Mouse (Mus musculus) MEL (cell line): ENCODE measurements around the gene Olfr1183. TPM values are rescaled to one million over a fixed set of nuclear protein-coding genes. Genes with fewer than 3 reads are reported as not detected.

Source experiments
- DNase-seq: peaks from one replicate; pipeline ENCODE4 v3.0.0; 2011; ENCODE audit warnings: low read depth, low spot score
- H3K27ac ChIP-seq: 2 replicates; pipeline ENCODE4 v1.5.1; 2012; ENCODE audit warnings: low read depth, mild to moderate bottlenecking, control low read depth, low read length, moderate library complexity; ENCODE audit not compliant: control insufficient read depth
- H3K27me3 ChIP-seq, 2 experiments: fragments of 150-350 bp in 1 of 2; sonication (generic) in 1 of 2; 2 replicates each; pipeline ENCODE4 v1.6.1; 2012; ENCODE audit warnings: low read length in 2 of 2, mild to moderate bottlenecking in 2 of 2, improper control_type of control experiment in 1 of 2, moderate library complexity in 1 of 2; ENCODE audit not compliant: insufficient read depth in 2 of 2, control insufficient read depth in 1 of 2
- H3K36me3 ChIP-seq, 2 experiments: 2 replicates each; pipeline ENCODE4 v1.6.1; 2012 to 2014; ENCODE audit warnings: low read length in 2 of 2, improper control_type of control experiment in 1 of 2, inconsistent platforms in 1 of 2, mild to moderate bottlenecking in 1 of 2; ENCODE audit not compliant: insufficient read depth in 2 of 2, control insufficient read depth in 1 of 2
- H3K4me1 ChIP-seq, 2 experiments: fragments of 150-350 bp in 1 of 2; sonication (generic) in 1 of 2; 2 replicates each; pipeline ENCODE4 v1.6.1; 2012; ENCODE audit warnings: low read length in 2 of 2, improper control_type of control experiment in 1 of 2, mild to moderate bottlenecking in 1 of 2; ENCODE audit not compliant: insufficient read depth in 2 of 2, control insufficient read depth in 1 of 2
- H3K4me3 ChIP-seq, 2 experiments: fragments of 150-350 bp in 1 of 2; sonication (generic) in 1 of 2; 2 replicates each; pipeline ENCODE4 v1.5.1; 2012; ENCODE audit warnings: low read depth in 2 of 2, low read length in 2 of 2, mild to moderate bottlenecking in 2 of 2, moderate library complexity in 2 of 2, control low read depth in 1 of 2, improper control_type of control experiment in 1 of 2; ENCODE audit not compliant: control insufficient read depth in 1 of 2, insufficient read depth in 1 of 2
- H3K79me2 ChIP-seq: 2 replicates; pipeline ENCODE4 v1.6.1; 2012; ENCODE audit warnings: mild to moderate bottlenecking, low read length, moderate library complexity; ENCODE audit not compliant: control insufficient read depth, poor library complexity, insufficient read depth
- H3K9ac ChIP-seq: 2 replicates; pipeline ENCODE4 v1.6.1; 2012; ENCODE audit warnings: low read depth, mild to moderate bottlenecking, control low read depth, low read length, moderate library complexity; ENCODE audit not compliant: control insufficient read depth, poor library complexity, severe bottlenecking
- H3K9me3 ChIP-seq: fragments of 150-350 bp; sonication (generic); replicated peaks from 2 replicates; pipeline ENCODE4 v1.6.1; 2012; ENCODE audit warnings: mild to moderate bottlenecking, low read length, improper control_type of control experiment, moderate library complexity; ENCODE audit not compliant: insufficient read depth
- BHLHE40 ChIP-seq: IDR thresholded peaks from 2 replicates; pipeline ENCODE4 v1.6.1; 2012; ENCODE audit warnings: low read depth, mild to moderate bottlenecking, inconsistent platforms, low read length, improper control_type of control experiment, borderline replicate concordance
- CHD2 ChIP-seq: IDR thresholded peaks from 2 replicates; pipeline ENCODE4 v1.6.1; 2011; ENCODE audit warnings: low read length, improper control_type of control experiment
- CTCF ChIP-seq, 3 experiments: IDR thresholded peaks in 2 of 3; conservative IDR thresholded peaks in 1 of 3; 2 replicates each; pipeline ENCODE4 v1.5.1; 2011 to 2012; ENCODE audit warnings: low read length in 3 of 3, low read depth in 2 of 3, mild to moderate bottlenecking in 2 of 3, improper control_type of control experiment in 1 of 3, inconsistent platforms in 1 of 3, mixed read lengths in 1 of 3, moderate library complexity in 1 of 3; ENCODE audit not compliant: control insufficient read depth in 1 of 3, insufficient read depth in 1 of 3, poor library complexity in 1 of 3, severe bottlenecking in 1 of 3
- E2F4 ChIP-seq: IDR thresholded peaks from 2 replicates; pipeline ENCODE4 v1.6.1; 2011; ENCODE audit warnings: low read depth, low read length, improper control_type of control experiment, borderline replicate concordance
- ETS1 ChIP-seq: IDR thresholded peaks from 2 replicates; pipeline ENCODE4 v1.6.1; 2012; ENCODE audit warnings: low read depth, mild to moderate bottlenecking, inconsistent platforms, low read length, improper control_type of control experiment, moderate library complexity
- MAX ChIP-seq: IDR thresholded peaks from 2 replicates; pipeline ENCODE4 v1.6.1; 2011; ENCODE audit warnings: low read length, improper control_type of control experiment
- MAZ ChIP-seq: IDR thresholded peaks from 2 replicates; pipeline ENCODE4 v1.6.1; 2012; ENCODE audit warnings: low read depth, mild to moderate bottlenecking, inconsistent platforms, low read length, improper control_type of control experiment
- MXI1 ChIP-seq: IDR thresholded peaks from 2 replicates; pipeline ENCODE4 v1.6.1; 2011; ENCODE audit warnings: mild to moderate bottlenecking, low read depth, low read length, improper control_type of control experiment
- MYB ChIP-seq: IDR thresholded peaks from 2 replicates; pipeline ENCODE4 v1.6.1; 2011; ENCODE audit warnings: mild to moderate bottlenecking, low read depth, low read length, improper control_type of control experiment
- MYC ChIP-seq: IDR thresholded peaks from 2 replicates; pipeline ENCODE4 v1.6.1; 2011; ENCODE audit warnings: low read depth, mild to moderate bottlenecking, low read length, improper control_type of control experiment, moderate library complexity
- POLR2A ChIP-seq, 2 experiments: IDR thresholded peaks; 2 replicates each; pipeline ENCODE4 v1.6.1; 2011 to 2012; ENCODE audit warnings: low read length in 2 of 2, mild to moderate bottlenecking in 2 of 2, control low read depth in 1 of 2, improper control_type of control experiment in 1 of 2, low read depth in 1 of 2, moderate library complexity in 1 of 2; ENCODE audit not compliant: control insufficient read depth in 1 of 2, insufficient read depth in 1 of 2, poor library complexity in 1 of 2
- POLR2AphosphoS2 ChIP-seq: IDR thresholded peaks from 2 replicates; pipeline ENCODE4 v1.6.1; 2011; ENCODE audit warnings: low read length, improper control_type of control experiment
- RAD21 ChIP-seq: IDR thresholded peaks from 2 replicates; pipeline ENCODE4 v1.6.1; 2011; ENCODE audit warnings: mild to moderate bottlenecking, low read depth, low read length, improper control_type of control experiment
- SIN3A ChIP-seq: IDR thresholded peaks from 2 replicates; pipeline ENCODE4 v1.6.1; 2012; ENCODE audit warnings: low read length, improper control_type of control experiment, inconsistent platforms
- TAL1 ChIP-seq: IDR thresholded peaks from 2 replicates; pipeline ENCODE4 v1.6.1; 2012; ENCODE audit warnings: mild to moderate bottlenecking, inconsistent platforms, low read length, moderate library complexity, mixed read lengths
- USF1 ChIP-seq: IDR thresholded peaks from 2 replicates; pipeline ENCODE4 v1.6.1; 2014; ENCODE audit warnings: low read depth, mild to moderate bottlenecking, inconsistent platforms, low read length, improper control_type of control experiment, moderate library complexity
- ZC3H11A ChIP-seq: IDR thresholded peaks from 2 replicates; pipeline ENCODE4 v1.6.1; 2012; ENCODE audit warnings: low read depth, mild to moderate bottlenecking, inconsistent platforms, low read length, improper control_type of control experiment
- ZNF384 ChIP-seq: IDR thresholded peaks from 2 replicates; pipeline ENCODE4 v1.6.1; 2012; ENCODE audit warnings: low read depth, mild to moderate bottlenecking, inconsistent platforms, low read length, improper control_type of control experiment
- polyA plus RNA-seq, 2 experiments: library from polyadenylated mRNA; stranded (reverse) in 1 of 2; unstranded in 1 of 2; fragments of >175 nt in 1 of 2; fragments of >200 nt in 1 of 2; gene quantifications; 2 replicates each; pipeline versions ENCODE4 v1.2.1 to v1.2.4; 2012; ENCODE audit warnings: low replicate concordance in 2 of 2, low read depth in 1 of 2; ENCODE audit not compliant: insufficient read length in 2 of 2, insufficient read depth in 1 of 2, missing spikeins in 1 of 2
- total RNA-seq: library from RNA; depleted of rRNA; stranded (reverse); fragments of 300-350 nt; gene quantifications from 2 replicates; pipeline ENCODE4 v1.2.3, GENCODE M21; 2012

Olfr1183 gene
- total and polyA plus RNA-seq, 3 experiments: 0.01 TPM; not detected in 2

DNA sequence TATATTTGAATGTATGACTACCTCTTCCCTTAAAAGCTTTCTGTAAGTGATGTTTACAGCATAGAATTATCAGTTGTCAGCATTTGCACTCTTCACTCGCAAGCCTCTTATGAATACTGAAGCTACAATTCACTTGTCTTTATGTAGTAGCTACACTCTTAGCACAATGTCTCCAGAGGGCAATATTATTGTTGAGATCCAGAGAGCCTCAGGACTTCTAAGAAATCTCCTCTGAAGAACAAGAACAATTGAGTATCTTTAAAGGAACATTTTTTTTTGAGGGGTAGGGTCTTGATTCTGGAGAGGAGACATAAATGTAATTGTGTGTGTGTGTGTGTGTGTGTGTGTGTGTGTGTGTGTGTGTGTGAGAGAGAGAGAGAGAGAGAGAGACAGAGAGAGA lies 28.6 kb upstream of the Olfr1183 start, which contains the start of gene Olfr1181:
Olfr1181 (minus strand) TSS at position 101 of the 400 bp plus-strand sequence.
- H3K79me2 ChIP-seq: no peaks in the 10 kb centered on the region
- H3K27ac ChIP-seq: no peak within 1 kb of the TSS
- H3K36me3 ChIP-seq: no peaks in the 10 kb centered on the region
- H3K9ac ChIP-seq: no peak within 1 kb of the TSS
- DNase-seq: no peak
- no peak for TF ChIP-seq MYC
- TF ChIP-seq TAL1: no peak
- TF ChIP-seq ETS1: no peak
- TF ChIP-seq E2F4: no peak
- TF ChIP-seq RAD21: no peak
- no peak for TF ChIP-seq BHLHE40
- TF ChIP-seq MYB: no peak
- TF ChIP-seq MXI1: no peak
- no peak for TF ChIP-seq POLR2AphosphoS2
- TF ChIP-seq USF1: no peak
- TF ChIP-seq ZNF384: no peak
- no peak for TF ChIP-seq POLR2A (IDR thresholded peaks at IDR 0.05; ENCODE audit: control insufficient read depth in 1 of 2, insufficient read depth in 1 of 2, low read depth in 1 of 2, low read length in 2 of 2, poor library complexity in 1 of 2)
- TF ChIP-seq MAZ: no peak
- TF ChIP-seq MAX: no peak
- no peak for TF ChIP-seq SIN3A
- H3K27me3 ChIP-seq: no peaks in the 10 kb centered on the region
- H3K9me3 ChIP-seq: no peaks in the 10 kb centered on the region
- H3K4me1 ChIP-seq: no peaks in the 10 kb centered on the region
- H3K4me3 ChIP-seq: no peak within 1 kb of the TSS

DNA sequence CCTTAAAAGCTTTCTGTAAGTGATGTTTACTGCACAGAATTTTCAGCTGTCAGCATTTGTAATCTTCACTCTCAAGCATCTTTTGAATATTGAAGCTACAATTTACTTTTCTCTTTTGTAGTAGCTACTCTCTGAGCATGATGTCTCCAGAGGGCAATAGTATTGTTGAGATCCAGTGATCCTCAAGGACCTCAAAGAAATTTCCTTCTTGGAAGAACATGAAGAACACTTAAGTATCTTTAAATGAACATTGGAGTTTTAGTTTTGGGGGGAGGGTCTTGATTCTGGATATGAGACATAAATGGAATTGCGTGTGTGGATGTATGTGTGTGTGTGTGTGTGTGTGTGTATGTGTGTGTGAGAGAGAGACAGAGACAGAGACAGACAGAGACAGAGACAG lies 5.6 kb upstream of the Olfr1183 start, which contains the start of gene Gm13757:
Gm13757 (minus strand) TSS at position 101 of the 400 bp plus-strand sequence.
- no peak for DNase-seq
- Histone ChIP-seq H3K9me3 (no peaks in the 10 kb centered on the region), H3K36me3 (no peaks in the 10 kb centered on the region), H3K27me3 (no peaks in the 10 kb centered on the region), H3K9ac (no peak within 1 kb of the TSS), H3K27ac (no peak within 1 kb of the TSS), H3K4me1 (no peaks in the 10 kb centered on the region), H3K4me3 (no peak within 1 kb of the TSS), H3K79me2 (no peaks in the 10 kb centered on the region)
- TF ChIP-seq CTCF (IDR thresholded peaks at IDR 0.05 in 2 of 3, conservative IDR thresholded peaks at IDR 0.05 in 1 of 3; ENCODE audit: control insufficient read depth in 1 of 3, insufficient read depth in 1 of 3, low read depth in 2 of 3, low read length in 3 of 3, poor library complexity in 1 of 3, severe bottlenecking in 1 of 3) (no peak), ZC3H11A (no peak)

DNA sequence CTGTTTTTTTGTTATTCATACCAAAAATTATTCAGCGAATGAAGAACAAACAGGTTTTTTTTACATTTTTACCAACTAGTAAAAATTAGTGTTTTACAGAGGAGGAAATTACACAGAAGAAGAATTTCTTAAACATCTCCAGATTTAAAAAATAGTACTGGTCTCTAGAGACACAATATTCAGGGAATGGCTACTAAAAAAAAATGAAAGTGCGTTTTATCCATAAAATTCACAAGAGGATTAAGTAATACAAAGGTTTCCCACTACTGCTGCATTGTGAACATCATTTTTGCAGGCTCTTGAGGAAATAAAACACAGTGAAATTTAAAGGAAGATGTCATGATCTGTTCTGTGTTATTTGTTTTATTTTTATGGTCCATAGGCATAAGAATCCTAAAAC lies 28.6 kb downstream of the Olfr1183 start, which contains the start of gene Olfr1184:
Olfr1184 (plus strand) TSS at position 301 of the 400 bp plus-strand sequence.
- no peak within 1 kb of the TSS for H3K4me3 ChIP-seq
- no peak within 1 kb of the TSS for H3K9ac ChIP-seq

More for the DNA sequence above, 28.6 kb downstream of the Olfr1183 start, which contains the start of gene Olfr1184:
- Histone ChIP-seq H3K27me3 (no peaks in the 10 kb centered on the region), H3K36me3 (no peaks in the 10 kb centered on the region), H3K9me3 (no peaks in the 10 kb centered on the region), H3K27ac (no peak within 1 kb of the TSS), H3K79me2 (no peaks in the 10 kb centered on the region), H3K4me1 (no peaks in the 10 kb centered on the region)
- TF ChIP-seq E2F4 (no peak), CHD2 (no peak)
- no peak for DNase-seq
